Mouse (Mus musculus) hindbrain, embryonic 13.5 days (tissue): ENCODE results near the gene Usp21. TPM values are rescaled to one million over a fixed set of nuclear protein-coding genes. Genes with fewer than 3 reads are reported as not detected.

ENCODE experiments used
- ATAC-seq: fragments of 200-750 bp; cut with Nextera tagmentation; 2 replicates; pipeline ENCODE4 v1.8.0; 2017; ENCODE audit warnings: moderate TSS enrichment; ENCODE audit not compliant: low FRiP score
- H3K27ac ChIP-seq: fragments of 300-500 bp; sonication (generic); 2 replicates; pipeline ENCODE4 v1.5.1; 2015; ENCODE audit warnings: inconsistent platforms, mild to moderate bottlenecking, moderate library complexity
- H3K27me3 ChIP-seq: fragments of 300-500 bp; sonication (generic); 2 replicates; pipeline ENCODE4 v1.6.1; 2015; ENCODE audit warnings: mild to moderate bottlenecking, inconsistent platforms
- H3K36me3 ChIP-seq: fragments of 300-500 bp; sonication (generic); 2 replicates; pipeline ENCODE4 v1.6.1; 2015; ENCODE audit warnings: mild to moderate bottlenecking, inconsistent platforms
- H3K4me1 ChIP-seq: fragments of 300-500 bp; sonication (generic); replicated peaks from 2 replicates; pipeline ENCODE4 v1.6.1; 2015; ENCODE audit warnings: inconsistent platforms
- H3K4me2 ChIP-seq: fragments of 300-500 bp; sonication (generic); 2 replicates; pipeline ENCODE4 v1.6.1; 2015; ENCODE audit warnings: inconsistent platforms, mild to moderate bottlenecking, moderate library complexity
- H3K4me3 ChIP-seq: fragments of 300-500 bp; sonication (generic); 2 replicates; pipeline ENCODE4 v1.5.1; 2015; ENCODE audit warnings: mild to moderate bottlenecking, inconsistent platforms
- H3K9ac ChIP-seq: fragments of 300-500 bp; sonication (generic); 2 replicates; pipeline ENCODE4 v1.6.1; 2015; ENCODE audit warnings: mild to moderate bottlenecking, inconsistent platforms
- H3K9me3 ChIP-seq: fragments of 300-500 bp; sonication (generic); 2 replicates; pipeline ENCODE4 v1.6.1; 2016; ENCODE audit warnings: inconsistent platforms
- WGBS: fragments of 180-500 bp; shearing (Covaris S2); methylation state at CpG from one replicate; pipeline ENCODE4 v1.1.7; 2015; 5-methylcytosine and 5-hydroxymethylcytosine counted together
- polyA plus RNA-seq: library from polyadenylated mRNA; unstranded; fragments of >200 nt; fragmentation: Nextera tagmentation; extraction: Ambion mirVana; gene quantifications from 2 replicates; pipeline ENCODE4 v1.2.1, GENCODE M21; 2015

Usp21 gene
- polyA plus RNA-seq, 1 experiment from 2014 or later, result 107 TPM

DNA sequence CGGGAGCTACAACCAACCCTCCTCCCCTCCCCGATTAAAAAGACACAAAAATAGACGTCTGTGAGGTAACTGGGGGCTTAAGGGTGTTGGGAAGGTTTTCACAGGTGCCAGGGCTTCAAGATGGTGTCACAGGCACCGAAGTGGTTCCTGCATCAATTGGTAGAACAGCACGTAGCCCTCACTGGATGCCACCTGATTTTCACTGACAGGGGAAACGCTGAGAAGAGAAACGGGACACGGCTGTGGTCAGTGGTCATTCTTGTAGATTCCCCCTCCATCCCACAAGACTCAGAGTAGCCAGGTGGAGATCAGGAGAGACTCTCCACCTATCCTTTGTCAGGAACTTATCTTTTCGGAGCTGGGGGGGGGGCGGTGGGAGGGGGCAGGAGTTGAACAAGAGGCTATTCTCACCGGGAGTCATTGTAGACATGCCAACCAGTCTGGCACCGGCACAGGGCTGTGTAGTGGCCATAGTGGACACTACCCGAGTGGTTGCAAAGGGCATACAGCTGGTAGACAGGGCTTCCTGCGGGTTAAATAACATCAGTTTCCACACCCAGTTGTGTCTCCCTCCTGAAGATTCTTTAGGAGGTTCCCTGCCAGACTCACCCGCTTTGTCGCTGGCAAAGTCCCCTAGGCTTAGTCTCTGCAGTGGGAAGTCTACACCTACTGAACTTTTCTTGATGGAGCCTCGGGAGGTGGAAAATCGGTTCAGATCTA lies 5.5 kb downstream of the Usp21 start:
- Histone ChIP-seq H3K27me3 (no peaks in the 10 kb centered on the region), H3K4me1 (peaks cover 55% of the 10 kb centered on the region), H3K36me3 (peaks cover 57% of the 10 kb centered on the region), H3K9ac (no peak overlapping the region), H3K27ac (no peak overlapping the region), H3K9me3 (no peaks in the 10 kb centered on the region), H3K4me2 (peak overlapping the region; percentile 77; the same call in 1 of the 2 replicates), H3K4me3 (no peak overlapping the region; the same call in 1 of the 2 replicates)
- no peak for ATAC-seq
- WGBS, result 83% methylated on average over 18 of the region's 18 CpGs

DNA sequence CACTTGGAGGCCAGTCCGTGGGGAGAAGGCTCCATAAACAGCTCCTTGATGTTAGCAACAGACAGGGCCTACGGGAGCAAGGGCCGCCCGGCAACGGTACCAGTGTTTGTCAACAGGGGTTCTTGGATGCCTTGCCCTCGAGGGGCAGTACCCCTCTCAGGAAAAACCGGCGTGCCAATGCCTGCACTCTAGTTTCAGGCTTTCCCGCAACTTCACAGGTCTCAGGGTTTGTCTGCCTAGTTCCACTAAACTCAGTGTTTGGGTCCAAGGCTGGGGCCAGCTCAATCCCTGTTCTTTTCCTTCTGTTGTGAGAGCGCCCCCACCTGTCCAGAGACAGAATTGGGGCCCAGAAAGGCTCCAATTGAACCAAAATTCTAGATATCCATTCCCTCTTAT lies 6.3 kb downstream of the Usp21 start:
- Histone ChIP-seq H3K9me3 (no peaks in the 10 kb centered on the region), H3K27me3 (no peaks in the 10 kb centered on the region), H3K4me1 (peaks cover 49% of the 10 kb centered on the region), H3K4me2 (peak overlapping the region; percentile 77), H3K27ac (peak overlapping the region; percentile 83), H3K36me3 (peaks cover 63% of the 10 kb centered on the region), H3K9ac (peak overlapping the region; percentile 64), H3K4me3 (peak overlapping the region; percentile 63)
- 0% methylated on average over 10 of the region's 10 CpGs for WGBS
- ATAC-seq, result peak; percentile 51

DNA sequence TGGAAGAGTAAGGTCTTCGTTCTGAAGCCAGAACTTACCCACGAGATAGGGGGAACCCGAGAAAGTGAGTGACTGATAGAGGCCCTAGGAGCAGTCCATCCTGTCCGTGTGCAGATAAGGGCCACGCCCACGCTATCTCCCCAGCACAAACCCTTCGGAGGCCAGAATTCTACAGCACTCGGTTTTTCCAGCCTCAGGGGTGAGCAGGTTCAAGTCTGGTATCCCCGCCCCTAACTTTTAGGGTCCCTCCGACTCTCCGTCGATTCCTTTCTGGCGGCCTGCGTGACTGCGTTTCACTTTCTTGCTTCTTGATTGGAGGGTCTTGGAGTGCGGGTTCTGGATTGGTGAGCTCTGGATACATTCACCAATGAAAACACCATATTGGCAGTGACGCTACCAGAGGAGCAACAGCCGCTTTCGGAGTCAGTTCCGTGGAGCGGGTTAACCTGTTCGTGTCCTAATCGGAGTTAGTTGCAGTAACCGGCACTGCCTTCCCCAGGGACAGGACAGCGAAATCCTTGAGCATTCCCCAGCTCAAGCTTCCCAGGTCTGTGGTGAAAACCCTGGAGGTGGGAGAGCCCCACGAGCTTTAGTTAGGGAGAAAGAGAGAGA lies 6.8 kb downstream of the Usp21 start, which contains the start of gene Ppox:
Gene Ppox (minus strand): TSS at position 271 of the 612 bp plus-strand sequence.
- H3K4me1 ChIP-seq, result peaks cover 44% of the 10 kb centered on the region
- WGBS, result under 1% methylated on average over 26 of the region's 26 CpGs
- H3K27me3 ChIP-seq, result no peaks in the 10 kb centered on the region
- H3K4me2 ChIP-seq, result peak within 1 kb of the TSS; percentile 77
- H3K9ac ChIP-seq, result peak within 1 kb of the TSS; percentile 85
- H3K4me3 ChIP-seq, result peak within 1 kb of the TSS; percentile 63
- peak within 1 kb of the TSS; percentile 83 for H3K27ac ChIP-seq
- no peaks in the 10 kb centered on the region for H3K9me3 ChIP-seq
- peak; percentile 97 for ATAC-seq
- peaks cover 63% of the 10 kb centered on the region for H3K36me3 ChIP-seq

DNA sequence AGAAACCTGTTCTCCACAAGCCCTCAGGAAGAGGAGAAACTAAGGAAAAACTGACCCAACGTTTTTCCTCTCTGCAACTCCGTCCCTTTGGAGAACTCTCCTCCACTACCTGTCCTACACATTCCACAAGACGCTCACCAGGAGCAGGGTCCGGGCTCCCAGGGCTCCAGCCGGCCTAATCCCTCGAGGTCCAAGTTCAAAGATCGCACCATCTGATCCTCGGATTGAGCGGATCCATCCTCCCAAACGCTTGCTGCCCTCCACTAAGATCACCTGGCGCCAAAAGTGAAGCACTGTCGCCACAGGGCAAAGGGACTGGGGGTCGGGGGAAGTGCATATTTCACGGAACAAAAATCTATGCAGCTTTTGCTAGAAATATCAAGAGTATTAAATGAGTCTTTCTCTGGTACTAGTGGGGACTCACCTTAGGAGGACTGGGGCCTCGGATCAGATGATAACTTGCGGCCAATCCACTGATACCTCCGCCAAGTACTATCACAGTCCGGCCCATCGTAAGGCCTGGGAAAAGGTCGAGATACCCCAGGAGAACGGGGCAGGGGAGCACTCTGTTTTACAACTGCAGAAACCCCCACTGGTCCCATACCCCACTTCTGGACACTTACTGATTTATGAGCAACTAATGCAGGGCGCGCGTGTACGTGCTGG lies 7.4 kb downstream of the Usp21 start:
- peaks cover 63% of the 10 kb centered on the region for H3K36me3 ChIP-seq
- WGBS, result 1% methylated on average over 25 of the region's 25 CpGs
- no peak; the same call in 1 of the 2 replicates for ATAC-seq

DNA sequence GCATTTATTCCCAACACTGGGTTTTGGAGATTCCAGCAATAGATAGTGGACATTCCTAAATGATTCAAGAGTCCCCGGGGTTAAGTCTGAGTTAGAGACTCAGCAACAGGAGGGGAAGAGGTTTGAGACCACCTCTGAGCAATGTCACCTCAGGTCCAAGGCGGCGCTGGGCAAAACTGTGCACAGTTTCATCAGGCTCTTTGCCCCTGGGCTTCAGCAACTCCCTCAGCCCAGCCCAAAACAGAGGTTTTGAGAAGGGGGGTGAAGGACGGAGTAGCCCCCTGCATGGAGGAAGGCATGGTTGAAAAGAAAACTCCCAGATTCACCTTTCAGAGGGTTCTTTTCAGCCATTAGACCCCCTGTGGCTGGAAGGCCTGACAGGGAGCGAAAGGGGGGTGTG lies 8.1 kb downstream of the Usp21 start:
- peaks cover 63% of the 10 kb centered on the region for H3K36me3 ChIP-seq
- ATAC-seq, result no peak
- 55% methylated on average over 5 of the region's 5 CpGs for WGBS

More for the DNA sequence above, 7.4 kb downstream of the Usp21 start:
- Histone ChIP-seq H3K4me1 (peaks cover 37% of the 10 kb centered on the region), H3K4me2 (peak overlapping the region; percentile 77), H3K27me3 (no peaks in the 10 kb centered on the region), H3K27ac (peak overlapping the region; percentile 41; the same call in 1 of the 2 replicates), H3K9ac (peak overlapping the region; percentile 85), H3K9me3 (no peaks in the 10 kb centered on the region), H3K4me3 (peak overlapping the region; percentile 63)

DNA sequence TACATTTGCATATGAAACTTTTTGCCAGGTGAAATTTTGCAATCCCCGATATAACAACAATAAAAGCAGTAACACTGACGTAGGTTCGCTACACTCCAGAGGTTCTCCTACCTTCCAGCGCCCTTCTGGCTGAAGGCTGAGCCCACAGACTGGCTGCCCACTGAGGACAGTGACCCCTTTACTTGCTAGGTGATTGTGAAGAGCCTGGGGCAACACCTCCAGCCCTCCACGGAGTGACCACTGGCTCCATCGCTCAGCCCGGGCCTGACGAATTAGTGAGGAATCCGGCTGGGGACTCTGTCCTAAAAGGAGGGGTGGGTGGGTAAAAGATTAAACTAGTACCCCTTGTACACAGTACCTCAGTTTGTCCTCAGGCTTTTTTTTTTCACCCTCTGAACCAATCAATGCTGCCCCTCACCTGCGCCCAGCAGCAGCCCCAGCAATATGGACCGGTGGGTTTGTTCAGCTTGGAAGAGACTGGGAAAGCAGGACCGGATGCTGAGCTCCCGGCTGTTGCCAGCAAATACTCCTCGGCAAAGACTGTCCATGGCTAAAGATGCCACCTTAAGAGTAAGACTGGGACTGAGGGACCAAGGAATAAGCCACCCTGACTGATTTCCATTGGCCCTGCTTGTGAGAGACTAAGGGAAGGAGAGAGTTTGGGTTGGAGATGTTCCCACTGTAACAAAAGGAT lies 8.6 kb downstream of the Usp21 start:
- H3K9me3 ChIP-seq, result no peaks in the 10 kb centered on the region
- H3K4me2 ChIP-seq, result peak overlapping the region; percentile 77; the same call in 1 of the 2 replicates
- H3K4me3 ChIP-seq, result no peak overlapping the region
- H3K27ac ChIP-seq, result no peak overlapping the region
- H3K36me3 ChIP-seq, result peaks cover 64% of the 10 kb centered on the region
- H3K4me1 ChIP-seq, result peaks cover 27% of the 10 kb centered on the region
- ATAC-seq, result no peak
- H3K27me3 ChIP-seq, result no peaks in the 10 kb centered on the region
- peak overlapping the region; percentile 85 for H3K9ac ChIP-seq
- 92% methylated on average over 14 of the region's 14 CpGs for WGBS

More for the DNA sequence above, 8.1 kb downstream of the Usp21 start:
- no peak overlapping the region for H3K27ac ChIP-seq
- H3K4me3 ChIP-seq, result peak overlapping the region; percentile 63
- H3K9ac ChIP-seq, result peak overlapping the region; percentile 85
- H3K4me2 ChIP-seq, result peak overlapping the region; percentile 77
- H3K27me3 ChIP-seq, result no peaks in the 10 kb centered on the region
- H3K4me1 ChIP-seq, result peaks cover 31% of the 10 kb centered on the region
- H3K9me3 ChIP-seq, result no peaks in the 10 kb centered on the region

DNA sequence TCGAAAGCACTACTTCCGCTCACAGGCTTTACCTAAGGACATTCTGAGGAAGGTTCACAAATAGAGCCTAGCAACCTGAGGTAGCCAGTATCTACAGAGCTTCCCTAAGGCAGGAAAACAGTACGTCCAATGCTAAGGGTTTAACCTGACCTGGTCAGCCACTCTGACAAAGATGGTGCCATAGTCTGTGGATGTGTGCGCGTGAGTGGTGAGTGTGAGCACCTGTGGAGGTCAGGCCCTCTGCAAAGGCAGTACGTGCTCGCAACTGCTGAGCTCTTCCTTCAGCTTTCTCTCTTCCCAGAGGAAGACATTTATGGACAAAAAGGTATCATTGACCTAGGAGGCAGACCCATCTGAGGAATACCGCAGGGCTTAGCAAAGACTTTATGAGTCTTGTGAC lies 9.4 kb downstream of the Usp21 start:
- no peak overlapping the region for H3K4me3 ChIP-seq
- WGBS, result 94% methylated on average over 8 of the region's 8 CpGs
- H3K27me3 ChIP-seq, result no peaks in the 10 kb centered on the region
- no peak overlapping the region for H3K27ac ChIP-seq
- no peak overlapping the region for H3K9ac ChIP-seq
- H3K36me3 ChIP-seq, result peaks cover 65% of the 10 kb centered on the region
- ATAC-seq, result no peak
- H3K4me2 ChIP-seq, result no peak overlapping the region
- H3K4me1 ChIP-seq, result peaks cover 27% of the 10 kb centered on the region
- no peaks in the 10 kb centered on the region for H3K9me3 ChIP-seq

DNA sequence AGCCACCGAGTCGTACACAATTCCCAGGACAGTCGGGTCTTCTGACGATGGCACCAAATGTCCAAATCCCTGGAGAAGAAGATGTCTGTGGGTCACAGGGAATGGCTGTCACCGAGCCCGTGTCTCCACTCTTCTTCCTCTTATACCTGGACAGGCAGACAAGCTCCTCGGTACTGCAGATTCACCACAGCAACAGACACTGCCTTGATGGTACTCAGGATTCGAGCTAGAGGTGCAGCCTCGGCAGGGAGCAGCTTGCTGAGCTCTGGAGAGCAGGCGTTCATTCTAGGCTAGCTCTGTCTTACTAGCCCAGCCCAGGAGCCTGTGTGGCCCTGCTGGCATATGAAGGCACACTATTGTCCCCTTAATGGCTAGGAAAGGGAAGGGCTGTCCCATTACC lies 10.1 kb downstream of the Usp21 start:
- WGBS, result 91% methylated on average over 10 of the region's 10 CpGs
- peaks cover 27% of the 10 kb centered on the region for H3K4me1 ChIP-seq
- no peak overlapping the region for H3K27ac ChIP-seq
- no peaks in the 10 kb centered on the region for H3K9me3 ChIP-seq
- H3K4me3 ChIP-seq, result no peak overlapping the region
- H3K4me2 ChIP-seq, result no peak overlapping the region
- no peaks in the 10 kb centered on the region for H3K27me3 ChIP-seq
- ATAC-seq, result no peak
- no peak overlapping the region for H3K9ac ChIP-seq
- peaks cover 65% of the 10 kb centered on the region for H3K36me3 ChIP-seq

DNA sequence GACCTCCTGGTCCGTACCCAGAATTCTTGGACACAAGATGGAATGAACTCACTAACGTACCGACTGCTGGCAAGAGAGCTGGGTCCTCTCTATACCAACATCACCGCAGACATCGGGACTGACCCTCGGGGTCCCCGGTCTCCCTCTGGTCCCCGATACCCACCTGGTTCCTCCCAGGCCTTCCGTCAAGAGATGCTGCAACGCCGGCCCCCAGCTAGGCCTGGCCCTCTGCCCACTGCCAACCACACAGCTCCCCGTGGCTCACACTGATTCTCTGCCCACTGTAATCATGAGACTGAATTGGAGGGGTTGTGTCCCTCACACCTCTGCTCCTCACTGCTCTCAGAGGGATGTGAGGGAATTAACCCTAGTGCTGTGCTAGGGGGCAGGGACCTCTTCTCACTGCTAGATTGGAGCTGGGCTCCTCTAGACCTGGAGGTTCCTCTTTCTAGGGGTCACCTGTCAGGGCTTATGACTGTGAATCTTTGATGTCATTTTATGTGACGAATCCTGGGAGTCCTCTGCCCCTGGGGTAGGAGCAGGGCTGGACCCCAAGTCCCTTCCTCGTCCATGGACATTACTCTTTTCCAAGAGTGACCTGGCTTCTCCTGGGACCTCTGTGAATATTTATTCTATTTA lies 11.6 kb downstream of the Usp21 start:
- no peaks in the 10 kb centered on the region for H3K9me3 ChIP-seq
- WGBS, result 94% methylated on average over 14 of the region's 14 CpGs
- H3K36me3 ChIP-seq, result peaks cover 70% of the 10 kb centered on the region

DNA sequence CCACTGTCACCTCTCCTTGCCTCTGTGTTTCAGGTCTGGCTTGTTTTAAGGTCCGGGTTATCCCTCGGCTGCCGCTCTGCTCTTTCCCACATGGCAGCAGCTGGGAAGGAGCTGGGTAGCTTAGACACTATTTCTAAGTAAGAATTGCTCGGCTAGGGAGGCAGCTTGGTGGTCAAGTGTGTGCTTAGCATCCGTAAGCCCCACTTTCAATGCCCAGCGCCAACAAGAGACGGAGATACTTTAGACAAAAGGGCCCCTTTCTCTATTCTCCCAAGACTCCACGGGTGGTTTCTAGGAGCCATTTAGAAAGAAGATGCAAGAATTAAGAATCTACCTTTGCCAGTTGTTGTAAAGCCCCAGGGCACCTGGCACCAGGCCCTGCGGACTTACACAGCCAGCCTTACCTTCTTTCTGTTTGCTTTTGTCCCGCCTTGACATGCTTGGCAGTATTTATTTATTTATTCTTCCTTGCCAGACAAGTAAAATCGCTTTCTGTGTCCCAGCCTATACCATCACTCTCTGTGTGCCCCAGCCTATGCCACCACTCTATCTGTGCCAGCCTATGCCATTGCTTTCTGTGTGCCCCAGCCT lies 12.6 kb downstream of the Usp21 start:
- H3K36me3 ChIP-seq, result peaks cover 70% of the 10 kb centered on the region

More for the DNA sequence above, 11.6 kb downstream of the Usp21 start:
- no peak for ATAC-seq
- H3K4me2 ChIP-seq, result no peak overlapping the region
- no peak overlapping the region for H3K4me3 ChIP-seq
- H3K27me3 ChIP-seq, result no peaks in the 10 kb centered on the region
- H3K4me1 ChIP-seq, result peaks cover 30% of the 10 kb centered on the region
- H3K9ac ChIP-seq, result no peak overlapping the region
- H3K27ac ChIP-seq, result no peak overlapping the region

DNA sequence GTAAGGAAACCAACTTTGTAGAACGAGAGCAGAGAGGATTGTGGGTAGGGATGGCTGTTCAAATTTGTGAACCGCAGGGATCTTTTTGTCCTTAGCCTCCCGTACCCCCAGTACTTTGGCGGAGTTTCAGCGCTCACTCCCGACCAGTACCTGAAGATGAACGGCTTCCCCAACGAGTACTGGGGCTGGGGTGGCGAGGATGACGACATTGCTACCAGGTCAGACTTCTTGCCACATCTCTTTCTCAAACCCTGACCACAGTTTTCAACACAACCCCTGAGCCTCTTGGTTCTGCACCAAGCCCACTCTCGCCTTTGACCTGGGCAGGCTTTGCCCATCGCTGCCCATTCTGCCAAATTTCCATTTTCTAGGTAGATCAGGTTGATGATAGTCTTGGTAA lies 13.6 kb downstream of the Usp21 start:
- no peak overlapping the region for H3K27ac ChIP-seq
- ATAC-seq, result no peak
- H3K27me3 ChIP-seq, result no peaks in the 10 kb centered on the region
- no peaks in the 10 kb centered on the region for H3K9me3 ChIP-seq
- no peak overlapping the region for H3K9ac ChIP-seq
- H3K4me1 ChIP-seq, result peaks cover 26% of the 10 kb centered on the region
- 94% methylated on average over 12 of the region's 12 CpGs for WGBS
- H3K36me3 ChIP-seq, result peaks cover 70% of the 10 kb centered on the region
- H3K4me2 ChIP-seq, result no peak overlapping the region
- H3K4me3 ChIP-seq, result no peak overlapping the region

More for the DNA sequence above, 12.6 kb downstream of the Usp21 start:
- H3K4me2 ChIP-seq, result no peak overlapping the region
- H3K4me3 ChIP-seq, result no peak overlapping the region
- no peak for ATAC-seq
- H3K4me1 ChIP-seq, result peaks cover 31% of the 10 kb centered on the region
- H3K27ac ChIP-seq, result no peak overlapping the region
- 81% methylated on average over 11 of the region's 11 CpGs for WGBS
- no peak overlapping the region for H3K9ac ChIP-seq
- no peaks in the 10 kb centered on the region for H3K27me3 ChIP-seq
- H3K9me3 ChIP-seq, result no peaks in the 10 kb centered on the region
